Mouse (Mus musculus) urinary bladder, postnatal 14 days (tissue): ENCODE results near the gene Rb1.

Source experiments
- DNase-seq: peaks from one replicate; pipeline ENCODE4 v3.0.0; 2021; ENCODE audit warnings: low spot score

The Rb1 gene

DNA sequence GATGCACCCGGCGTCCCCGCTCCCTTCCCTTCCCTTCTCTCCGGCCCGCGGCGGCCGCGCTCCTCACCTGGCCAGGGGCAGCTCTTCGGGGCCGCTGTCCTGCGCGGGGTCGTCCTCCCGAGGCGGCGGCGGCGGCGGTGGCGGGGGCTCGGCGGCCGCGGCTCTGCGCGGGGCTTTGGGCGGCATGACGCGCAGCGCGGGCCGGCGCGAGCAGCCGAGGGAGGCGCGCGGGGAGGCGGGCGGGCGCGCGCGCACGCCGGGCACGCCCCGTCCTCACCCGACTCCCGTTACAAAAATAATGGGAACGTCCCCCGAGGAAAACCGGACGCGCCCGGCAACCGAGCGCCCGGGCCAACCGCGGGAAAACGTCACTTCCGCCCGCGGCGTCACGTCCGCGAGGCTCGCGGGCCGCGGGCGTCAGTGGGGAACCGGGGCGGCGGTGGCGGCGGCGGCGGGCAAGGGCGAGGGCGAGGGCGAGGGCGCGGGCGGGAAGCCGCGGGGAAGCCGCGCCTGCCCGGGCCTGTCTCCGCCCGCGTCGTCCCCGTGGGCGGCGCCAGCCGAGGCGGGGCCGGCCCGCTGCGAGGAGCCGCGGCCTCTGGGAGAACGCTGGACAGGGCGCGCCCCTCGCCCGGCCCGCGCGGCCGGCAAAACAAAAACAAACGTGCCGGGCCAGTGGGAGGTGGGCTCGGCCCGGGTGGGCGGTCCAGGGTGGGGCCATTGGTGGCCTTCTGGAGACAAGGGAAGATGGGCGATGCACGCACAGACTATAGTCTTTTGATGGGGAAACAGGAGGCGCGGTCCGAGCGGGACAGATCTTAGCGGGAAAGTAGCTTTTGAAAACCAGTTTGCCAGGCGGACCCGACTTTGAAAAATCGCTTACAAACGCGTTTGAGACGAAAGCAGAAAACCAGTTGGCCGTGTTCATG is at the start of gene Rb1:
Rb1 (minus strand) TSS at position 367 of the 926 bp plus-strand sequence.
- DNase-seq: peak; percentile 83

DNA sequence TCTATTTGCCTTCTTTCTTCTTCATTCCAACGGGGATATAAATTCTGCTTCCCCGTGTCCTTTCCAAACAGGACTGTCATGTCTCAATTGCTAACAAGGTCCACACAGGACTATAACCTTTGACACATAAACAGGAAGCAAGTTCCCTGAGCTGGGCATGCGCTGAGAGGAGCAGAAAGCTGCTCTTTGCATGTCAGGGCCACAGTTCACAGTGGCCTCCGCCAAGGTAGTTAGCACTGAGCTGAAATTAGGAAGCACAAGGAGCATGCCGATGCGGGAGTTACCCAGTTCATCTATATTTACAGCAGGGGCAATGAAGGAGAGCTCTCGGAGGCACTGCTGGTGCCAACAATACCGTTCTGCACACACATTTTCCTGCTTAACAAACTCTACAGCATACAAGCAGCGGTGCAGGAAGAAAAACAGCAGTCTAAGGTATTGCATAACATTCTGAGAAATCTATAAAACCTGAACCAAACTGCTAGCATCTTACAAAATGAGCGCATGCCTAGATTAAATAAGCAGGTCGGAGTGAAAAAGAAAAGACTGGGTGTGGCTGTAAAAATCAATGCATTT is 48.8 kb upstream of the Rb1 start:
- DNase-seq: no peak

DNA sequence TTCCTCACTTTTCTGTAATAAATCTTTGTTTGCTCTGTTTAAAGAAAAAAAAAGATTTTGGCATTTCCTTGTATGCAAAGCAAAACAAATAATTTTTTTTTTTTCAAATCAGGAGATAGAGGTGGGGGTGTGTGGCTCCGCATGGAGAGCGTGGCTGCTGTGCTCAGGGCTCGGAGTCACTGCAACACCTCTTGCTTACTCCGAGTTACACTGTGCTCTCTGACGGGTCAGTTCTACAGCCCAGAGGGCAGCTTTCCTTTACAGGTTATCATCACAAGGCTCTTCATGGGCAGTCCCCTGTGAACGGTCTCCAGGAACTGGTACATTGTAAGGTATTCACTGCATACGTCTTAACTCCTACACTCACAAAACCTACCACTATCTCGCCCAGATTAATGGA is 48.0 kb upstream of the Rb1 start:
- DNase-seq: no peak

DNA sequence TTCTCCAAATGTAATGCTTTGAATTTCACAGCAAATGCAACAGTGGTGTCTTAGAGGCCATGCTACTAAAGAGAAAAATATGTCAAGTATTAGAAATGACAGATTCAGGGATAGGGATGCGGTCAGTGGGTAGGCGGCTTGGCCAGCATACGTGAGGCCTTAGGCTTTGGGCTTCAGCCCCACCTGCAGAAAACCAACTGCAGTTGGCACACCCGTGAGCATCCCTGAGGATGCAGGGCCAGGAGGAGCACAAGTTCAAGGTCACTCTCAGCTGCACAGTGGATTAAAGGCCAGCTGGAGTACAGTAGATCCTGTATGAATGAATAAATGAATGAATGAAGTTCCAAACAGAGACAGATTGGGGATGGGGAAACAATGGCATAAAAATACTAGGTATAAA is 47.4 kb upstream of the Rb1 start:
- DNase-seq: no peak

DNA sequence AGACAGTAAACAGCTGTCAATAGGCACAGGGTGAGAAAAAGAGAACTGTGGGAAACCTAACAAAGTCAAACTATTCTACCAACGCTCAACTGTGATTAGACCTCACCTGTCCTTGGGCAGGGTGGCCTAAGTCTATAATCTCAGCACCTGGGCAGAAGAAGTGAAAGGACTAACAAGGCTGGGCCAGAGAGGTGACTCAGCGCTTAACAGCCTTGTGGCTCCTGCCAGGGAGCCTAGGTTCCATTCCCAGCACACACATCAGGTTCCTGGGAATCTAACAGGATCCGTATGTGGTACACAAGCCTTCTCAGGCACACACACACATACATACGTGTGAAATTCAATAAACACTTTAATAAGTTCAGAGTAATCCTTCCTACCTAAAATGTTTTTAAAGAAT is 46.0 kb upstream of the Rb1 start:
- DNase-seq: no peak

DNA sequence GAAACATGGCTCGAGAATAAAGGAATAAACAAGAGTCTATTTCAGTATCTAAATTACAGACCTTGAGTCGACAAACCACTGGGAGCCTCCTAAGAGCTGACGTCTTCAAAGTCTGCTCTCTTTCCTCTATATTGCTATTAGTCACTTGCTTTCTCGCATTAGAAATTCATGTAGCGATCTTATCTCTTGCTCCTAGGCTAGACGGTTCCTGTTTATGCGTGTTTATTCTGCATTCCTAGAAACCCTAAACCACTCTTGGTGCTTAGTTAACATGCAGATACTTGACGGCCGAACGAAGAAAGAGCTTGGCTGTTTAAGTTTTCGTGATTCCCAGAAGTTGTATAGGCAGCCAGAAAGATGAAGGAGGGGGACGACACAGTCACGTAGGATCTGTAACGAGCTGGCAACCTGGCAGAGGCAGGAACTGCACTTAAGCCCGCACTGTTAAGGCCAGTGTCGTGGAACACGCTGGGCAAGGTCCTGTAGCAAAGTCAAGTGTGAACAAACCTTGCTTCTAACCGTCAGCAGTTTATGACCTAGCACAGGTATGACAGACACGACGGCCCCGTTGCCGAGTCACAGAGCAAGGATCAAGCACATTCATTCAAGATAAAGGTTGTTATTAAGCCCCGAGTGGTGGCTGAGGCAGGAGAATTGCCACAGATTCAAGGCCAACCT is 45.2 kb upstream of the Rb1 start:
- DNase-seq: peak; percentile 50

DNA sequence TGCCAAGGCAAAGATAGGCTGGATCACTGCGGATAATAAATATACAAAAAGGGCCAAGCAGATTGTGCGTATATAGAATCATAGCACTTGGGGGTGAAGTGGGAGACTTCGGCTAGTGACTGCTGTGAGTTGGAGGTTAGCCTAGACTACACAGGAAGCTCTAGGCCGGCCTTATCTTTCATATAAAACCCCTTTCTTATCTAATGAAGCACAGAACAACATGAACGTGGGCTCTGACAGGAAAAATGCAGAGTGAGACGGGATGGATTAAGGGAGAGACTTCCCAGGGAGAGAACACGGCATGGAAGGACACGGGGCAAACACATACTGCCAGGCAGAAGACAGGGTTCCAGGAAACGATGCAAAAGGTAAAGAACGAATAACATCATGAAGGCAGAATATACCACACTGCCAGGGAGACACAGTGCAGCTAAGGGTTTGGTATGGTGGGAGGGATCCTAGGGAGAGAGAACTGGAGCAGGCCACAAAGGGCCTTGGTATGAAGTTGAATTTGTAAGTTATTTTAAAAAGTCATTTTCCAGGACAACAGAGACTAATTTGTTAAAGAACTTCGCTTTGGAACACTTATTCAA is 44.6 kb upstream of the Rb1 start:
- DNase-seq: no peak

DNA sequence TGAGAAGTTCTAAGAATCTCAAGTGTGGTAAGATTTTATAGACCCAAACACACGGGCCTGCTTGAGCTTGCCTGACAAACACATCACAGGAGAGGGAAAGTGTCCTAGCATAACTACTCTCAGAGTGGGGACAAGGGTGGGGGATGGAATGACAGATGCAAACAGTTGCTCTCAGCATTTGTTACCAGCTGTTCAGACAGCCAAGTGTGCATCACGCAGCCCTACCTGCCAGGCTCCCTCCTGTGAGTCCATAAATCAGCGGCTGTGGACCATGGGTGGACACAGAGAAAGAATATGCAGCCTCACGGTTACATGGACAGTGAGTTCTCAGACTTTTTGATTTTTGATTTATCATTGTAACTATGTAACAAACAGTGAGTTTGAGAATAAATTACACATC is 44.0 kb upstream of the Rb1 start:
- DNase-seq: no peak

DNA sequence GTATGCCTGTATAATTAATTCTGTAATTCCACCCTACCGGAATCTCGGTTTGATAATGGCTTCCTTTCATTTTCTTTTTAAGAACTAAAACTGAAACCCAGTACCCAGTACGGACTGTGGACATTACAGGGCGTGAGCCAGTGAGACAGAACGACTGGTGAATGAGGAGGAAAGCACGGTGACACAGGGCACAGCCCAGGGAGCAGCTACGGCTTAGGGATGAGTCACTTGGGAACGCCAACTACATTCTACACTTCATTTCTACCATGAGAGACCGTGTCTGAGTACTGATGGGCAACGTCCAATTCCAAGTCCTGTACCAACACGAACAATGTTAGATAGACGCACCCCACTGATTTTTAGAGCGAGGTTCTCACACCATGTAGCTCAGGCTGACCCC is 43.3 kb upstream of the Rb1 start:
- DNase-seq: no peak

DNA sequence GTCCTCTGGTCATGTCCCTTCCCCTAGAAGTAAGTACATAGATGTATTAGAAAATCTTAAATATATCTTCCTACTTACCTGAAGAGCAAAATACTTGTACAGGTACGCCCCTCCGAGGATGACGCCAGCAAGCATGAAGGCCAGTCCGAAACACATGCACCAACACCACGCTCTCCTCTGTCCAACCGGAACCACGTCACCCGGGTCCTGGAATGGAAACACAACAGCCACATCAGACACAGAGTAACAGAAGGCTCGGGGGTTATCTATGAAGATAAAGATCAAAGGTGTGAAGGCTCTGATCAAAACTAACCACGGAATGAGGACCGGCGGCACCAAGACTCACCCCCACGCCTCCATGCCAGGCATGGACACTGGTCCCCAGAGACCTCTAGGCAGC is 42.6 kb upstream of the Rb1 start:
- no peak for DNase-seq

DNA sequence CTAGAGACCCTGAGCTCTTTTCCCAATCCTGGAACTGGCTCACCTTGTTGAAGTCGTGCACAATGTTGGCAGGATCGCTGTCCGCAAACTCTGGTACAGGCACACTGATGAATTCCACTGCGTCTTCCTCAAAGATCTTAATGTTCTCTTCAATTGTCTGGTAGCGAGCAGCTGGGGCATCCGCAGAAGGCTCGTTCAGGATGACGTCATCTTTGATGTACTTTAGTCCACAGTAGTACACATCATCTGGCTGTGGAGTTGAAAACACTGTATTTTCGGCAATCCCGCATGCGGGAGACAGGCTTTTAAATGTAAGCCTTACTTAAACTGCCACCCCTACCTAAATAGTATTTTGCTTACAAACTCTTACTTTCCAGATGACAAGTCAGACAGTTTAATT is 40.7 kb upstream of the Rb1 start:
- DNase-seq: no peak

DNA sequence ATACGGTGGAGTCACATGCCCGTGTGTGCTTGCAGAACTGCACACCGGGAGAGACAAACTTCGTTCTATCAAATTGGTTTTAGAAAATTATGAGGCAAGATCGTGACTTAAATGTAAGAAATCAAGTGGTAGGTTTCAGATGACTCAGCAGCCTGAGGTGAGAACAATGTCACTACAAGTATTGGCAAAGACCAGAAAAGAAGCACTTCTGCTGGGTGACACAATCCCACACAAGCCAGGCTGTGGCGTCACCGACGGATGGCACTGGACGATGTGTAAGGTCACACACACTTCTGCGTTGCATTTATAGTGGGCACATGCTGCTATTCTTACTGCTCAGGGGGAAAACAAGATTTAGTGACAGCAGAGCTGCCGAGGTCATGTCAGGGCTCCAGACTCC is 38.2 kb upstream of the Rb1 start:
- no peak for DNase-seq

DNA sequence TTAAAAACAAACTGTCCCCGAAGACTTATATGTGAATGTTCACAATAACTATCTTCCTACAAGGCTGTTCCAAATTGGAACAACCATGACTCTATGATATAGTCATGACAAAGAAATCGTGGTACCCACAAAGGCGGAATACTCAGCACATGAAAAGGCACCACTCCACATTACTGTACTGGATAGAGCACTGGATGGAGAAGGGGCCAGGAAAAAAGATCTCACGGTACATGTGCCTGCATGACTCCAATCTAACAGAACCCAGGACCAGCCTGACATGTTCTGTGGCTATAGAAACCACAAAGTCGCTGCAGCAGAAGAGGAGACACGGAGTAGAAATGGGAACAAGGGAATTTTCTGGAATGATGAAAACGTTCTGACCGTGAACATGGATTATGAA is 29.1 kb upstream of the Rb1 start:
- no peak for DNase-seq

DNA sequence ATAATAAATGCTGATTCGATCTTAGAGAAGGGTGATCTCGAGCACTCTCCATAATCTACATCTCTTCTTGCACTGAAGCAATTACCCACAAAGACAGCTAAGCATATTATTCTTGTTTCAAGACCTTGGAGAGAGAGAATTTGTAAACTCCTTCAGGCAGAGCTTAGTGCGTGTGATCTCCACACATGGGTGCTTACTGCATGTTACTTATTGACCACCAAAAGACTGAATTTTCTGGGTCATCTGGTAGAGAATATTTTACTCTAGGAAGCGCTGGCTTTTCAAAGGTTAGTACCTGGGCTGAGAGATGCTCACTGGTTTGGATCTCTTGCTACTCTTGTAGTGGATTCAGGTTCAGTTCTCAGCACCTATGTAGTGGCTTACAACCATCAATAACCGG is 25.5 kb upstream of the Rb1 start:
- DNase-seq: no peak

DNA sequence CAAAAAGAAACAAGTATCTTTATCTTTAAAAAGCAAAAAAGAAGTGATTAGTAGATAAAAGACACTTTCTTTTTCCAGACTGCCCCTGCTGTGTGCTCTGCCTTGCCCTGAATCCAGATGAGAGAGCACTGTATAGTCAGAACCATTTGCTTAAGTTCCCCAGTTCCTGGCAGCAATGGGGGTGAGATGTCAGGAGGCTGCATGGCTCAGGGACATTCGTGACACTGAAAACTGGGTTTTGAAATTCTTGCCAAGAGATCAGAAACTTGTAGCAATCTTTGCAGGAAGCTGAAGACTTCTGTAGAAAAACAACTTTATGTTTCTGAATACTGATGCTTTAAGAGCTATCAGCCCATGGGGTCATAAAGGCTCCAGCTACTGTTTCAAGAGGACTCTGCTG is 24.4 kb upstream of the Rb1 start:
- no peak for DNase-seq

DNA sequence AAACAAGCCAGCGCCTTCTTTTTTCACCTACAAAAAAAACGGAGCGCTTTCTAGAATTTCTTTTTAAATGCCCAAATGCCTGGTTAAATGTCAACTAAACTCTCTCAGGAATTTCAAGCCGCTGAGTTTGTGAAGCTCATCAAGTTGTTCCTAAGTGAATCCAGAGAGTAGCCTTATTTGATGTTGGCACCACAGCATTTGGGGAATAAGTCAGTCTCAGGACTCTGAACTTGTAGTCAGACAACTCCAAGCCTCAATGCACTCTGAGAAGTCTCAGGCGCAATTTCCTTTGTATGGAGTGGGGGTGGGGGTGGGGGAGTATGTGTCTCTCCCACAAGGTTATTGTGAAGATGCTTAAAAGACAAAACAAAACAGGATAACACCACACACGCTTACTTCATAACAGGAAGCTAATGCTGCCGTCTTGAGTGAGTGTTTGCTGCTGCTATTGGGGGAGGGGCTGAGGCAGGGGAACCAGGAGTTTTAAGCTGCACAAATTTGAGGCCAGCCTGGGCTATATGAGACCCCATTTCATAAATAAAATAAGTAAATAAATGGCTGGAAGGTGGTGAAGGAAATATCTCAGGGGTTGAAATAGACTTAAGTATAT is 23.5 kb upstream of the Rb1 start:
- DNase-seq: no peak

DNA sequence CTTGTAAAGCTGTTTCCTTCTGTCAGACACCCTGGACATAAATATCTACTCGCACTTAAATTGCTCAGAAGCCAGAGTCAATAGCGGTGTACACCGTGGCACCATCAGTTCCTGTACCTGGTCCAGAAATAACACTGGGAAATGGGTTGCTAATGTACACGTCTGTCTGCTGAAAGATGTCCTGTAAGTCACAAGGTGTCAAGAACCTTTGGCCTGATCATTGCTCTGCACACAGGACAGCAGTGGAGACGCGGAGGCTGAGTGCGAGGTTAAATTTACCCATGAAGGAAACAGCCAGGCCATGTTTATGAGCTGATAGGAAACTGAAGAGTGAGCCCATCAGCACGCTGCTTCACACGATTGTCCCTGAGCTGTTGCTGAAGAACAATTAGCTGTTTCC is 21.7 kb upstream of the Rb1 start:
- DNase-seq: no peak

DNA sequence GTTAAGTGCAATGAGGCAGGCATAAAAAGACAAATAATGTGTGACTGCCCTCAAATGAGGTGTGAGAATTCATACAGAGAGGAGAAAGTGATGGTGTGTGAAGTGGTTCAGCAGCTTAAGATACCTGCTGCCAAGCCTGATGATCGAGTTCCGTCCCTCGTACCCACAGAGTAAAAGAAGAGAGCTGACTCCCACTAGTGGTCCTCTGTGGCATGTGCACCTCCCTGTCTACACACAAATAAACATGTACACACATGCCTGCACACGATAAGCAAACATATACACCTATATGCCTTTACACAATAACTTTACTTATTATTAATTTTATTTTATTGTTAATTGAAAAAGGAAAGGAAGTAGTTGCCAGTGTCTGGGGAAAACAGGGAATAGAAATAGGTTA is 20.0 kb upstream of the Rb1 start:
- DNase-seq: no peak

DNA sequence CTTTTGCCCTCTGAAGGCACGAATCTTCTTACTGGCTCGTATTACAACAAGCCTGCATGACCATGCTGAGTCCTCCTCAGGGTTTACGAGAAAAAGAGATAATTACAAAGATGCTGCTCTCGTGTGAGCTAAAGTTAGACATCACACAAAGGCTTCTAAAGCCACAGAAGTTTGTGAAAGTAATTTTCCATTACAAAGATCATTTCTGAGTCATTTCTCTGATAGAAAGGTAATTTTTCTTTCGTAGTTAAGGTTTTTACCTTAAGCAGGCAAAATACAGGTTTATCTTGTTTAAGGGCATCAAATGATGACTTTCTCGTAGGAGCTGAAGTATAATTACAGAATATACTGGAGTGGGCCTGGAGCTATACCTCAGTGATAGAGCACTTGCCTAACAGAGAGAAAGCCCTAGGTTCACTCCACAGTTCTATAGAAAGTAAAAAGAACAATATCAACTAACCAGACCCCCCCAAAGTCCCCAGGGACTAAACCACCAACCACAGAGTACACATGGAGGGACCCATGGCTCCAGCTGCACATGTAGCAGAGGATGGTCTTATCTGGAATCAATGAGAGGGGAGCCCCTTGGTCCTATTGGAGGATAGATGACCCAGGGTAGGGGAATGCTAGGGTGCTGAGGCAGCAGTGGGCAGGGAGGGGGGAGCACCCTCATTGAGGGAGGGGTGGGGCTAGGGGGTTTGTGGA is 14.6 kb upstream of the Rb1 start:
- no peak for DNase-seq

DNA sequence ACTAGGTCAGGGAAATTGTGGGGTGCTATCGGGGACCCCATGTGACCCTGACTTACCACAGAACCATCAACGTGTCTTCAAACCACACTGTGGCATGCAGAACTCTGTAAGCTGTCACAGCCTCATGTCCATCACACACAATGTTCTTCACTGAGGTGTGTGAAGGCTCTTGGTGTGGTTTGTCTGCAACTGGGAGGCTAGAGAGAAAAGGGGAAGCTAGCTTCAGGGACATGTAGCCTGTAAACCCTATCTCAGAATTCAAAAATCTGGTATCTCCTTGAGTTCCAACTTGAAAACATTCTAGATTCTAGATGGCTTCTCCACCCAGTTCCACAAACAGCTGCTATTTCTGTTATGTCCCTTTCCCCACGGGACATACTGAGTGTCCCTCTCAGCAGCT is 14.0 kb upstream of the Rb1 start:
- no peak for DNase-seq

DNA sequence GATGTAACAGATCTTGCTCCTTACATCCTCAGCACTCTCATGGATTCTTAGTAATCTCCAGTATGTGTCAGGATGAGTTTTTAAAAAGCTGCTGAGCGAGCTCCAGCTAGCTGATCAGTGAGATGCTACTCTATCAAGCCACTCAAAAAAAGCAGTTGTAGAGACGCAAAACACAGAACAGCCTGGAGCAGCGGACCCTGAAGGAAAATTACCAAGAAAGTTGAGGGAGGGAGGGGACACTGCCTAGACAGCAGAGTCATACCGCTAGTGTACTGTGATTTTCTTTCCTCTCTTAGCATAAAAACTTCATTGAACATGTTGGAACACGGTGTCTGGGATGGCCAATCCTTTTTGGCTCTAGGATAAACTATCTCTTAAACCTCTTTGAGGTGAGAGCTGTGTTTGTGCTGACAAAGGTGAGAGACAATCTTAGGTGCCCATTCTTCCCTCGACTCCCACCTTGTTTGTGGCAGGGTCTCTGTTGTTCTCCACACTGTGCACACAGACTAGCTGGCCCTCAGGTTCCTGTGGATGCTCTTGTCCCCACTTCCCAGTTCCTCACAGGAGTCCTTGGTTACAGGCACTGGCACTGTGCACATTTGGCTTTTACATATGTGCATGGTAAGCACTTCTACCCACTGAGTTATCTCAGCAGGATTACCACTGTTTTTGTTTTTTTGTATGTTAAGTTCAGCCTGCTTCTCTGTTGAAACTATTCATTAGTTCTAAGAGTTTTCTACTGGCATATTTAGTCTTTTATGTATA is 10.9 kb upstream of the Rb1 start:
- no peak for DNase-seq
